Mouse (Mus musculus) spleen, adult 2 months (tissue): ENCODE results near the gene Cxadr. TPM values are rescaled to one million over a fixed set of nuclear protein-coding genes. Genes with fewer than 3 reads are reported as not detected.
A peak's percentile ranks its signal among the peaks of the same experiment; 100 is the strongest.

Experiments
- DNase-seq, 2 experiments: peaks; one replicate each; pipeline versions ENCODE4 v3.0.0 to v3.0.0-alpha.2; 2012 to 2021; ENCODE audit warnings: low spot score in 2 of 2, low read depth in 1 of 2
- H3K27ac ChIP-seq: fragments of 200-500 bp; 2 replicates; pipeline ENCODE4 v1.5.1; 2012; ENCODE audit warnings: low read length, inconsistent platforms; ENCODE audit not compliant: insufficient read depth
- H3K27me3 ChIP-seq: fragments of 200-500 bp; 2 replicates; pipeline ENCODE4 v1.6.1; 2012; ENCODE audit warnings: mild to moderate bottlenecking, moderate library complexity, low read length, inconsistent platforms; ENCODE audit not compliant: control insufficient read depth, insufficient read depth
- H3K36me3 ChIP-seq: fragments of 200-500 bp; 2 replicates; pipeline ENCODE4 v1.6.1; 2012; ENCODE audit warnings: mild to moderate bottlenecking, low read length, inconsistent platforms; ENCODE audit not compliant: control insufficient read depth, insufficient read depth
- H3K4me1 ChIP-seq: fragments of 200-500 bp; 2 replicates; pipeline ENCODE4 v1.6.1; 2011; ENCODE audit warnings: inconsistent platforms; ENCODE audit not compliant: control insufficient read depth, insufficient read depth, insufficient read length
- H3K4me3 ChIP-seq: fragments of 200-500 bp; 2 replicates; pipeline ENCODE4 v1.5.1; 2011; ENCODE audit warnings: mild to moderate bottlenecking, inconsistent platforms; ENCODE audit not compliant: insufficient read depth, insufficient read length; ENCODE audit errors: extremely low read depth
- CTCF ChIP-seq: fragments of 200-500 bp; IDR thresholded peaks from 2 replicates; pipeline ENCODE4 v1.5.1; 2011; ENCODE audit warnings: mild to moderate bottlenecking, inconsistent platforms; ENCODE audit not compliant: insufficient read depth, insufficient read length, insufficient replicate concordance; ENCODE audit errors: extremely low read depth
- POLR2A ChIP-seq: fragments of 200-500 bp; IDR thresholded peaks from 2 replicates; pipeline ENCODE4 v1.6.1; 2011; ENCODE audit warnings: low read depth, low read length, inconsistent platforms
- WGBS: fragments of 180-500 bp; shearing (Covaris S2); methylation state at CpG from one replicate; pipeline ENCODE4 v1.1.7; 2018; 5-methylcytosine and 5-hydroxymethylcytosine counted together
- polyA plus RNA-seq: library from polyadenylated mRNA; depleted of rRNA; stranded (reverse); fragments of >200 nt; gene quantifications from 2 replicates; pipeline ENCODE4 v1.2.3, GENCODE M21; 2012

Cxadr gene
- polyA plus RNA-seq, 1 experiment: 1.5 TPM

DNA sequence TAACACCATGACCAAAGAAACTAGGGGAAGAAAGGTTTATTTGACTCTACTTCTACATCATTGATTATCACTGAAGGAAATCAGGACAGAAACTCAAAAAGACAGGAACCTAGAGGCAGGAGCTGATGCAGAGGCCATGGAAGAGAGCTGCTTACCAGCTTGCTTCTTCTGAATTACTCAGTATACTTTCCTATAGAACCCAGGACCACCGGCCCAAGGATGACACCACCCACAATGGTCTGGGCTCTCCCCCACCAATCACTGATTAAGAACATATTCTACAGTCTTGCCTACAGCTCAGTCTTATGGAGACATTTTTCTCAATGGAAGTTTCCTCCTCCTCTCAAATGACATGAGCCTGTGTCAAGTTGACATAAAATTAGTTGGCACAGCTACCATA, 7.2 kb upstream of the Cxadr start:
- TF ChIP-seq POLR2A (no peak), CTCF (no peak)
- WGBS: 88% methylated on average over 1 of the region's 1 CpGs
- no peaks in the 10 kb centered on the region for H3K27me3 ChIP-seq
- H3K4me3 ChIP-seq: no peak overlapping the region
- no peak overlapping the region for H3K27ac ChIP-seq
- no peaks in the 10 kb centered on the region for H3K4me1 ChIP-seq
- DNase-seq: no peak
- H3K36me3 ChIP-seq: no peaks in the 10 kb centered on the region

DNA sequence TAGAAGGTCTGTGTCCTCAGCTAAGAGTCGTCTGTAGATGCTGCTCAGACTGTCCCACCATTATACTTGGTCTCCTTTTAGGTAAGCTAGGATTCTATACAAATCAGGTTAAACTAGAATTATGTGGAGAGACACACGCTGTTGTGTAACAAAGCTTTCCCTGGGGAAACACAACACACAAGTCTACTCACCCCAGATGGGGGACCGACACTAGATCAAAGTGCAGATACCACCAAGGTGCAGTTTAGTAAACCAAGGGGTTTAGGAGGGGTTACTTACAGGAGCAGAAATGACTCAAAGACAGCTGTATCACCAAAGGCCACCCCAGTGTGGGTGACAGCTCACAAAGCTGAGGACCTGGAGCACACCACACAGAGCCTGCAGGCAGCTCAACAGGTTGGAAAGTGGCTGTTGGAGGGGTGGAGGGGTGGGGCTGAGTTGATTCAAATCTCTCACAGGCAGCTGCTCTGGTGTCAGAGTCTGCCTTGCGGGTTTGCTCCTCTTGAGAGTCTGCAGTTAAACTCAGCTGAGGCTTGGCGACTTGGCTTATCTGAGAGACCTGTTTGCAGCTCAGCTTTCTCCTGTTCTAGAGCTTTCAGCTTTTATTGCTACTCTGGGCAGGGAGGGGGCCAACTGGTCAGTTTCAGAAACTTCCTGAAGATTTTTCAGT, 6.5 kb upstream of the Cxadr start:
- H3K36me3 ChIP-seq: no peaks in the 10 kb centered on the region
- WGBS: 63% methylated on average over 5 of the region's 5 CpGs
- no peaks in the 10 kb centered on the region for H3K27me3 ChIP-seq
- no peaks in the 10 kb centered on the region for H3K4me1 ChIP-seq
- TF ChIP-seq POLR2A (no peak), CTCF (no peak)
- no peak overlapping the region for H3K27ac ChIP-seq
- H3K4me3 ChIP-seq: no peak overlapping the region
- DNase-seq: no peak

DNA sequence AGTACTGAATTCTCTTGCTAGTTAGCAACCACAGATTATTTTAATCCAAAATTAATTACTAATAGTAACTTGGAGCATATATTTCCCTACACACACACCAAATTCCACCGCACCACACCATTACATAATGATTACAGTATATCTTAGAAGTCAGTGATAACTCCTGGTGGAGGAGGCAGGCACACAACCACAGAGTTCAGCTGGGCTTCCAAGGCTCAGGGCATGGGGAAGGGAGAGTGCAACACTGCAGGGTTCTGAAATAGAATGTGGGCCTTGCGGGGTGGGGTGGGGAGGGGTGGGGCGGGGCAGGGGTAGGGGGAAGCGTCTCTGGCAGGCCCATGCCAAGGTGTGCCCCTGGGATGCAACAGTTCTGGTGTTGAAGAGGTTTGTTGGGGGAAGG, 5.7 kb upstream of the Cxadr start:
- H3K4me1 ChIP-seq: no peaks in the 10 kb centered on the region
- TF ChIP-seq CTCF (no peak), POLR2A (no peak)
- DNase-seq: no peak
- no peak overlapping the region for H3K27ac ChIP-seq
- no peaks in the 10 kb centered on the region for H3K27me3 ChIP-seq
- no peaks in the 10 kb centered on the region for H3K36me3 ChIP-seq
- no peak overlapping the region for H3K4me3 ChIP-seq
- WGBS: 82% methylated on average over 4 of the region's 4 CpGs

DNA sequence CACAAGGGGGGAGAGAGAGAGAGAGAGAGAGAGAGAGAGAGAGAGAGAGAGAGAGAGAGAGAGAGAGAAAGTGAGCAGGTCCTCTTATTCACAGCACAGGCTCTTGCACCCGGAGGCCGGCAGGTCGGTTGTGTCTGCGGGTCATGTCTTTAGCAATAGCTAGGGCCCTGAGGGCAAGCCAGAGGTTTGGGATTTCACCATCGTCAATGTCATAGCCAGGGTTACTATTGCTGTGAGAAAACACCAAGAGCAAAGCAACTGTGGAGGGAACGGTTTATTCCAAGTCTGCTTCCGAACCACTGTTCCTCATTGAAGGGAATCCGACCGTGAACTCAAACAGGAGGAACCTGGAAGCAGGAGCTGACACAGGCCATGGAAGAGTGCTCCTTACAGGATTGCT, 5.2 kb upstream of the Cxadr start:
- WGBS: 89% methylated on average over 9 of the region's 9 CpGs
- Histone ChIP-seq H3K4me3 (no peak overlapping the region), H3K27me3 (peaks cover 2% of the 10 kb centered on the region; the same call in 1 of the 2 replicates), H3K4me1 (no peaks in the 10 kb centered on the region), H3K36me3 (no peaks in the 10 kb centered on the region), H3K27ac (no peak overlapping the region)
- no peak for DNase-seq
- TF ChIP-seq CTCF (no peak), POLR2A (no peak)

DNA sequence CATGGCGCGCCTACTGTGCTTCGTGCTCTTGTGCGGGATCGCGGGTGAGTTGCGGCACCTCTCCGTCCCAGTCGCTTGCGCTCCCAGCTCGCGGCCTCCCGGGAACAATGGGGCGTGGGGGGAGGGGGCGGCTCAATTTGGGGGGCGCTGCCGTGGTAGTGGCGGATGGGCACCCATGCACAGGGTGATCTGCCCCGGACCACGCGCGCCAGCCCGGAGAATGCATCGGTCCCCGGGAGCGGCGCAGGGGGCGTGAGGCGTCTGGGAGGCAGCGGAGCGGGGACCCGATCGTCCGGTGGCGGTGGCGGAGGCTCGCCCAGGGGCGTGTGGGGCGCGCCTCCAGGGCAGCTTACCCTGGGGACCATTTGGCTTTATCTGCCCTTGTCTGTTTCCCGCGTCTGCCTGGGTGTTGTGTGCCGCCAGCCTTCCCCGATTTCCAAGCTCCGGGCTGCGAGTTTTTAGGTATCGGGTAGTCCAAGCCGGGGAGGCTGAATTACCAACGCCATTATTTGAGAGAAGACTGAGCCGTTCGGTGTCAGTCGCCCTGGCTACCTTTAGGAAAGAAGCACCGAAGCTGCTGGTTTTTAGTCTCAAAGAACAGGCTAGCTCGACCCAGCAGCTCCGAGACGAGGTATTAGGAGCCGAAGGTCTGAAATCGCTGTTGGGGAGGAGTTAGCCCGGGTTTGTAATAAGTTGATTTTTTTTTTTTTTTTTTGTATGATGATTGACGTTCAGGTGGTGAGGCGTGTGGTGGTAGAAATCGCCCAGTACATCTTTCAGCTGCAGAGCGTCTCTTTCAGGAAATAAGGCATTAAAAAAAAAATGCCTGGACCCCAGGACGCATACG, 765 bp downstream of the Cxadr start:
- WGBS: under 1% methylated on average over 62 of the region's 65 CpGs
- Histone ChIP-seq H3K4me3 (peak overlapping the region; percentile 69), H3K27me3 (peaks cover 17% of the 10 kb centered on the region), H3K27ac (no peak overlapping the region; the same call in 1 of the 2 replicates), H3K4me1 (no peaks in the 10 kb centered on the region; the same call in none of the 2 replicates), H3K36me3 (no peaks in the 10 kb centered on the region)
- no peak for DNase-seq
- TF ChIP-seq CTCF (no peak), POLR2A (no peak)

DNA sequence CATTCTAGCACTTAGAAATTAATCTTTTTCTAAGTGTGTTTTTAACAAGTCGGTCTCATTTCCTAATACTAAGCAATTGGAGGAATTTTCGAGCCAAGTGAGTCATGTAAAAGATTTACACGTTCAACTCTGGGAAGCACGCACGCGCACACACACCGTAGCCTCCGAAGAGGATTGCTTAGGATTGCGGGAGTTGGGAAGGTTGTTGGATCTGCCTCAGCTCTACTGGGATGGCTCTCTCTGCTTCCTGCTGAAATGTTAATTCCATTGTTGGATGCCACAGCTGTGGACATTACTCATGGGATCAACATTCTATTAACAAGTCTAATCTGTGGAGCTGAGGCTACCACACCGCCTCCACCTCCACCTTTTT, 1.4 kb downstream of the Cxadr start:
- 28% methylated on average over 10 of the region's 10 CpGs for WGBS
- DNase-seq: no peak
- H3K27ac ChIP-seq: no peak overlapping the region
- no peak for TF ChIP-seq POLR2A
- TF ChIP-seq CTCF: no peak
- no peaks in the 10 kb centered on the region for H3K36me3 ChIP-seq
- no peaks in the 10 kb centered on the region; the same call in none of the 2 replicates for H3K4me1 ChIP-seq
- H3K4me3 ChIP-seq: no peak overlapping the region
- peaks cover 17% of the 10 kb centered on the region for H3K27me3 ChIP-seq
